12 mouse cellular contexts compared by ENCODE assay signal in genomic region chr8:18268301-18268700, GRCm38 (mm10).
DNase-seq lines count a peak whose midpoint lies in the region; TF ChIP-seq lines count a peak whose summit lies in the region.
"Had no signal": no experiment of that assay in that cellular context is flagged by ENCODE, and none has a peak within 500 bp of the region (broad histone marks: within the 10 kb centered on the region; RNA-seq: fewer than 3 reads in every experiment).

No protein-coding gene starts in this region.

- DNase-seq in gastrocnemius, adult 2 months: peak; percentile 17
- DNase-seq in gastrocnemius, adult 18-20 months (ENCODE audit: low spot score): no peak
- peak; percentile 72 for DNase-seq in right cerebral cortex, adult 18-20 months
- DNase-seq in right cerebral cortex, postnatal 4 days: no peak
- peak; percentile 9 to 76 for DNase-seq in left cerebral cortex, adult 8-10 months (ENCODE audit: low spot score in 2 of 2)
- no peak for DNase-seq in cerebellum, postnatal 36 days
- DNase-seq in thymus, postnatal 14 days: no peak
- no peak for DNase-seq in adrenal gland, adult 2 months
- DNase-seq: cerebellum, adult 9-11 months; thymus, postnatal 36 days had no signal

- no peak for TF ChIP-seq CTCF in gastrocnemius, adult 2 months (IDR thresholded peaks at IDR 0.05)

- intact Hi-C loops in gastrocnemius, adult 2 months (cut with DNase I): no loop called here

- no peak overlapping the region for H3K27ac ChIP-seq in gastrocnemius, adult 2 months
- H3K27ac ChIP-seq: embryonic facial prominence, embryonic 13.5 days had no signal

- no peak overlapping the region for H3K4me3 ChIP-seq in gastrocnemius, adult 2 months
- H3K4me3 ChIP-seq: embryonic facial prominence, embryonic 13.5 days; megakaryocyte, embryonic 14.5 days had no signal

Comparison
In these comparisons a context has a peak if more than half of its experiments do, and no peak if none do; other contexts are left out.
1. DNase-seq: peak in gastrocnemius, adult 2 months (single experiment), right cerebral cortex, adult 18-20 months (single experiment) and left cerebral cortex, adult 8-10 months (2 of 2); none in gastrocnemius, adult 18-20 months (single experiment), right cerebral cortex, postnatal 4 days (single experiment), cerebellum, postnatal 36 days (0 of 2), thymus, postnatal 14 days (single experiment) and adrenal gland, adult 2 months (single experiment).